Mouse (Mus musculus): ENCODE results near the gene Rdh1. TPM values are rescaled to one million over a fixed set of nuclear protein-coding genes. Genes with fewer than 3 reads are reported as not detected.

The Rdh1 gene
- polyA plus RNA-seq (2015; fragmentation: Nextera tagmentation; extraction: Ambion mirVana) = 0.04 TPM in 1 of 2 replicates, not detected in the other

GRCm38 (mm10) chr10:127759181-127760110, at the start of gene Rdh1, which contains the start of gene Rdh16f1:
Gene Rdh1 (plus strand): TSS chr10:127759721.
Gene Rdh16f1 (plus strand): TSS chr10:127759787.
- Histone ChIP-seq H3K4me2 (replicated peaks) (no peak within 1 kb of the TSS), H3K4me3 (replicated peaks) (no peak within 1 kb of the TSS), H3K9me3 (no peaks in the 10 kb centered on the region), H3K4me1 (replicated peaks) (peaks cover 12% of the 10 kb centered on the region; the same call in 1 of the 2 replicates), H3K27ac (no peak within 1 kb of the TSS), H3K27me3 (replicated peaks) (no peaks in the 10 kb centered on the region), H3K9ac (no peak within 1 kb of the TSS), H3K36me3 (no peaks in the 10 kb centered on the region)
- no peak for ATAC-seq
- 60% methylated on average over 9 of the region's 9 CpGs for WGBS

- H3K36me3 ChIP-seq = no peaks in the 10 kb centered on the region
- no peak overlapping the region for H3K4me3 ChIP-seq (replicated peaks)
- H3K4me1 ChIP-seq (replicated peaks) = no peaks in the 10 kb centered on the region; the same call in 1 of the 2 replicates
- 79% methylated on average over 13 of the region's 13 CpGs for WGBS
- H3K9ac ChIP-seq = no peak overlapping the region
- H3K4me2 ChIP-seq (replicated peaks) = no peak overlapping the region
- no peaks in the 10 kb centered on the region for H3K27me3 ChIP-seq (replicated peaks)
- ATAC-seq = no peak
- no peaks in the 10 kb centered on the region for H3K9me3 ChIP-seq
- H3K27ac ChIP-seq = no peak overlapping the region
These were observed 49.2 kb upstream of the Rdh1 start for GRCm38 (mm10) chr10:127710331-127710730.

- peaks cover 7% of the 10 kb centered on the region; the same call in 1 of the 2 replicates for H3K4me1 ChIP-seq (replicated peaks)
- WGBS = 86% methylated on average over 6 of the region's 6 CpGs
- no peak overlapping the region for H3K27ac ChIP-seq
- H3K4me3 ChIP-seq (replicated peaks) = no peak overlapping the region
- H3K36me3 ChIP-seq = no peaks in the 10 kb centered on the region
- H3K9ac ChIP-seq = no peak overlapping the region
- no peaks in the 10 kb centered on the region for H3K9me3 ChIP-seq
- ATAC-seq = no peak
- no peaks in the 10 kb centered on the region for H3K27me3 ChIP-seq (replicated peaks)
- no peak overlapping the region for H3K4me2 ChIP-seq (replicated peaks)
These were observed 46.8 kb upstream of the Rdh1 start for GRCm38 (mm10) chr10:127712736-127713135.

- Histone ChIP-seq H3K9ac (peak overlapping the region; percentile 33), H3K4me1 (replicated peaks) (peaks cover 20% of the 10 kb centered on the region), H3K36me3 (no peaks in the 10 kb centered on the region), H3K4me2 (replicated peaks) (peak overlapping the region; percentile 53), H3K27ac (peak overlapping the region; percentile 81), H3K27me3 (replicated peaks) (no peaks in the 10 kb centered on the region; the same call in 1 of the 2 replicates), H3K4me3 (replicated peaks) (peak overlapping the region; percentile 21), H3K9me3 (no peaks in the 10 kb centered on the region)
- 7% methylated on average over 20 of the region's 20 CpGs for WGBS
- peak; percentile 59 for ATAC-seq
These were observed 37.7 kb upstream of the Rdh1 start for GRCm38 (mm10) chr10:127721671-127722418.

- no peak within 1 kb of the TSS for H3K9ac ChIP-seq
- no peak within 1 kb of the TSS for H3K27ac ChIP-seq
- H3K4me2 ChIP-seq (replicated peaks) = no peak within 1 kb of the TSS
- H3K4me1 ChIP-seq (replicated peaks) = peaks cover 11% of the 10 kb centered on the region
- H3K36me3 ChIP-seq = no peaks in the 10 kb centered on the region
- no peak for ATAC-seq
- no peak within 1 kb of the TSS for H3K4me3 ChIP-seq (replicated peaks)
- WGBS = 81% methylated on average over 3 of the region's 3 CpGs
- no peaks in the 10 kb centered on the region for H3K9me3 ChIP-seq
- peaks cover 5% of the 10 kb centered on the region for H3K27me3 ChIP-seq (replicated peaks)
These were observed 35.3 kb upstream of the Rdh1 start, which contains the start of gene Tac2 for GRCm38 (mm10) chr10:127724178-127724577. Gene Tac2 (plus strand): TSS chr10:127724478.

- H3K4me1 ChIP-seq (replicated peaks) = peaks cover 11% of the 10 kb centered on the region
- H3K27ac ChIP-seq = no peak overlapping the region
- WGBS = 57% methylated on average over 4 of the region's 4 CpGs
- H3K9me3 ChIP-seq = no peaks in the 10 kb centered on the region
- H3K36me3 ChIP-seq = no peaks in the 10 kb centered on the region
- no peak overlapping the region for H3K9ac ChIP-seq
- ATAC-seq = no peak
- no peak overlapping the region for H3K4me2 ChIP-seq (replicated peaks)
- H3K27me3 ChIP-seq (replicated peaks) = peaks cover 5% of the 10 kb centered on the region
- no peak overlapping the region for H3K4me3 ChIP-seq (replicated peaks)
These were observed 34.4 kb upstream of the Rdh1 start for GRCm38 (mm10) chr10:127725136-127725535.

- H3K4me2 ChIP-seq (replicated peaks) = no peak overlapping the region
- peaks cover 5% of the 10 kb centered on the region for H3K27me3 ChIP-seq (replicated peaks)
- H3K9me3 ChIP-seq = no peaks in the 10 kb centered on the region
- H3K36me3 ChIP-seq = no peaks in the 10 kb centered on the region
- ATAC-seq = no peak
- no peak overlapping the region for H3K27ac ChIP-seq
- H3K4me3 ChIP-seq (replicated peaks) = no peak overlapping the region
- H3K9ac ChIP-seq = no peak overlapping the region
- WGBS = 73% methylated on average over 8 of the region's 8 CpGs
- H3K4me1 ChIP-seq (replicated peaks) = peaks cover 5% of the 10 kb centered on the region
These were observed 31.1 kb upstream of the Rdh1 start for GRCm38 (mm10) chr10:127728437-127728836.

- Histone ChIP-seq H3K4me2 (replicated peaks) (no peak overlapping the region), H3K4me3 (replicated peaks) (no peak overlapping the region), H3K27ac (no peak overlapping the region), H3K4me1 (replicated peaks) (peaks cover 5% of the 10 kb centered on the region), H3K9me3 (no peaks in the 10 kb centered on the region), H3K27me3 (replicated peaks) (peaks cover 5% of the 10 kb centered on the region), H3K36me3 (no peaks in the 10 kb centered on the region), H3K9ac (no peak overlapping the region)
- ATAC-seq = no peak
- 68% methylated on average over 11 of the region's 11 CpGs for WGBS
These were observed 29.1 kb upstream of the Rdh1 start for GRCm38 (mm10) chr10:127730285-127730932.

GRCm38 (mm10) chr10:127730933-127731310, 28.6 kb upstream of the Rdh1 start:
- H3K9me3 ChIP-seq = no peaks in the 10 kb centered on the region
- H3K36me3 ChIP-seq = no peaks in the 10 kb centered on the region
- H3K4me2 ChIP-seq (replicated peaks) = no peak overlapping the region
- no peak for ATAC-seq
- H3K9ac ChIP-seq = no peak overlapping the region
- H3K4me1 ChIP-seq (replicated peaks) = peaks cover 5% of the 10 kb centered on the region
- WGBS = 35% methylated on average over 9 of the region's 9 CpGs
- H3K27me3 ChIP-seq (replicated peaks) = peaks cover 5% of the 10 kb centered on the region
- no peak overlapping the region for H3K27ac ChIP-seq
- no peak overlapping the region for H3K4me3 ChIP-seq (replicated peaks)

- no peak overlapping the region for H3K27ac ChIP-seq
- no peaks in the 10 kb centered on the region for H3K9me3 ChIP-seq
- no peak overlapping the region for H3K9ac ChIP-seq
- peaks cover 5% of the 10 kb centered on the region for H3K4me1 ChIP-seq (replicated peaks)
- H3K4me2 ChIP-seq (replicated peaks) = no peak overlapping the region
- peaks cover 5% of the 10 kb centered on the region for H3K27me3 ChIP-seq (replicated peaks)
- ATAC-seq = no peak
- WGBS = 21% methylated on average over 5 of the region's 5 CpGs
- no peaks in the 10 kb centered on the region for H3K36me3 ChIP-seq
- H3K4me3 ChIP-seq (replicated peaks) = no peak overlapping the region
These were observed 28.1 kb upstream of the Rdh1 start for GRCm38 (mm10) chr10:127731397-127731796.

GRCm38 (mm10) chr10:127734434-127734833, 25.1 kb upstream of the Rdh1 start:
- WGBS = 33% methylated on average over 5 of the region's 5 CpGs

GRCm38 (mm10) chr10:127736266-127736665, 23.3 kb upstream of the Rdh1 start:
- no peaks in the 10 kb centered on the region for H3K27me3 ChIP-seq (replicated peaks)
- no peak for ATAC-seq
- H3K4me1 ChIP-seq (replicated peaks) = peaks cover 7% of the 10 kb centered on the region
- WGBS = 79% methylated on average over 2 of the region's 2 CpGs
- no peak overlapping the region for H3K9ac ChIP-seq
- peaks cover under 1% of the 10 kb centered on the region; the same call in 1 of the 2 replicates for H3K36me3 ChIP-seq
- H3K4me3 ChIP-seq (replicated peaks) = no peak overlapping the region
- H3K4me2 ChIP-seq (replicated peaks) = no peak overlapping the region
- no peak overlapping the region for H3K27ac ChIP-seq
- no peaks in the 10 kb centered on the region for H3K9me3 ChIP-seq

More at GRCm38 (mm10) chr10:127734434-127734833, 25.1 kb upstream of the Rdh1 start:
- Histone ChIP-seq H3K9ac (no peak overlapping the region), H3K27me3 (replicated peaks) (no peaks in the 10 kb centered on the region), H3K4me1 (replicated peaks) (peaks cover 5% of the 10 kb centered on the region), H3K36me3 (no peaks in the 10 kb centered on the region), H3K4me3 (replicated peaks) (no peak overlapping the region), H3K9me3 (no peaks in the 10 kb centered on the region), H3K27ac (no peak overlapping the region), H3K4me2 (replicated peaks) (no peak overlapping the region)
- ATAC-seq = no peak
